Mouse (Mus musculus) stomach, postnatal 0 days (tissue): Measurements from ENCODE around the gene Gas2l2.

Source experiments
- CTCF ChIP-seq: IDR thresholded peaks from 2 replicates; pipeline ENCODE4 v1.5.1; 2016; ENCODE audit warnings: antibody characterized with exemption, low read depth, mild to moderate bottlenecking, moderate library complexity
- EP300 ChIP-seq: optimal IDR thresholded peaks from 2 replicates; pipeline ENCODE3; 2016; ENCODE audit warnings: antibody characterized with exemption

GRCm38 (mm10) chr11:83443824-83444223 lies 14.6 kb upstream of the Gas2l2 start:
- TF ChIP-seq CTCF = no peak
- TF ChIP-seq EP300 = no peak
